Mouse (Mus musculus) hindbrain, embryonic 12.5 days (tissue): Measurements from ENCODE around the gene Rtn2. TPM values are rescaled to one million over a fixed set of nuclear protein-coding genes. Genes with fewer than 3 reads are reported as not detected.
A peak's percentile ranks its signal among the peaks of the same experiment; 100 is the strongest.

Source experiments
- ATAC-seq: fragments of 200-750 bp; cut with Nextera tagmentation; 2 replicates; pipeline ENCODE4 v1.8.0; 2017; ENCODE audit warnings: moderate TSS enrichment; ENCODE audit not compliant: low FRiP score
- H3K27ac ChIP-seq: fragments of 300-500 bp; sonication (generic); 2 replicates; pipeline ENCODE4 v1.5.1; 2016; ENCODE audit warnings: mild to moderate bottlenecking
- H3K27me3 ChIP-seq: fragments of 300-500 bp; sonication (generic); 2 replicates; pipeline ENCODE4 v1.6.1; 2016; ENCODE audit warnings: mild to moderate bottlenecking
- H3K36me3 ChIP-seq: fragments of 300-500 bp; sonication (generic); 2 replicates; pipeline ENCODE4 v1.6.1; 2016; ENCODE audit warnings: mild to moderate bottlenecking
- H3K4me1 ChIP-seq: fragments of 300-500 bp; sonication (generic); 2 replicates; pipeline ENCODE4 v1.6.1; 2016
- H3K4me2 ChIP-seq: fragments of 300-500 bp; sonication (generic); replicated peaks from 2 replicates; pipeline ENCODE4 v1.6.1; 2016; ENCODE audit warnings: mild to moderate bottlenecking
- H3K4me3 ChIP-seq: fragments of 300-500 bp; sonication (generic); 2 replicates; pipeline ENCODE4 v1.5.1; 2016; ENCODE audit warnings: mild to moderate bottlenecking
- H3K9ac ChIP-seq: fragments of 300-500 bp; sonication (generic); 2 replicates; pipeline ENCODE4 v1.6.1; 2016; ENCODE audit warnings: mild to moderate bottlenecking, moderate library complexity
- H3K9me3 ChIP-seq: fragments of 300-500 bp; sonication (generic); replicated peaks from 2 replicates; pipeline ENCODE4 v1.6.1; 2016; ENCODE audit warnings: mild to moderate bottlenecking
- WGBS: fragments of 180-500 bp; shearing (Covaris S2); methylation state at CpG from one replicate; pipeline ENCODE4 v1.1.7; 2016; 5-methylcytosine and 5-hydroxymethylcytosine counted together
- polyA plus RNA-seq: library from polyadenylated mRNA; unstranded; fragments of >200 nt; fragmentation: Nextera tagmentation; extraction: Ambion mirVana; gene quantifications from 2 replicates; pipeline ENCODE4 v1.2.1, GENCODE M21; 2016

Gene Rtn2
- polyA plus RNA-seq, 1 experiment from 2014 or later = 68.0 TPM

- H3K4me3 ChIP-seq = no peak overlapping the region
- H3K27ac ChIP-seq = no peak overlapping the region
- WGBS = 73% methylated on average over 2 of the region's 2 CpGs
- H3K4me1 ChIP-seq = peaks cover 18% of the 10 kb centered on the region
- H3K9ac ChIP-seq = 0 out of 2 replicates have a peak overlapping the region, but pooled peaks have one; percentile 10
- no peak for ATAC-seq
- no peak overlapping the region for H3K4me2 ChIP-seq
- no peaks in the 10 kb centered on the region for H3K36me3 ChIP-seq
- no peaks in the 10 kb centered on the region for H3K9me3 ChIP-seq
- H3K27me3 ChIP-seq = peaks cover 42% of the 10 kb centered on the region
Measured at GRCm38 (mm10) chr7:19318201-19318600, 35.8 kb downstream of the Rtn2 start.

GRCm38 (mm10) chr7:19318676-19319075, 36.3 kb downstream of the Rtn2 start:
- ATAC-seq = no peak
- 81% methylated on average over 7 of the region's 7 CpGs for WGBS
- H3K27ac ChIP-seq = no peak overlapping the region

GRCm38 (mm10) chr7:19319458-19319857, 37.0 kb downstream of the Rtn2 start:
- WGBS = 12% methylated on average over 9 of the region's 9 CpGs
- peak overlapping the region; percentile 49 for H3K4me3 ChIP-seq
- ATAC-seq = peak; percentile 78
- H3K9ac ChIP-seq = peak overlapping the region; percentile 56
- peaks cover 32% of the 10 kb centered on the region for H3K27me3 ChIP-seq
- no peak overlapping the region for H3K27ac ChIP-seq
- H3K4me1 ChIP-seq = peaks cover 18% of the 10 kb centered on the region
- peak overlapping the region; percentile 74 for H3K4me2 ChIP-seq
- no peaks in the 10 kb centered on the region for H3K9me3 ChIP-seq
- H3K36me3 ChIP-seq = no peaks in the 10 kb centered on the region

More at GRCm38 (mm10) chr7:19318676-19319075, 36.3 kb downstream of the Rtn2 start:
- Histone ChIP-seq H3K4me2 (no peak overlapping the region), H3K4me3 (no peak overlapping the region), H3K4me1 (peaks cover 18% of the 10 kb centered on the region), H3K27me3 (peaks cover 37% of the 10 kb centered on the region), H3K9ac (no peak overlapping the region), H3K9me3 (no peaks in the 10 kb centered on the region), H3K36me3 (no peaks in the 10 kb centered on the region)

DNA sequence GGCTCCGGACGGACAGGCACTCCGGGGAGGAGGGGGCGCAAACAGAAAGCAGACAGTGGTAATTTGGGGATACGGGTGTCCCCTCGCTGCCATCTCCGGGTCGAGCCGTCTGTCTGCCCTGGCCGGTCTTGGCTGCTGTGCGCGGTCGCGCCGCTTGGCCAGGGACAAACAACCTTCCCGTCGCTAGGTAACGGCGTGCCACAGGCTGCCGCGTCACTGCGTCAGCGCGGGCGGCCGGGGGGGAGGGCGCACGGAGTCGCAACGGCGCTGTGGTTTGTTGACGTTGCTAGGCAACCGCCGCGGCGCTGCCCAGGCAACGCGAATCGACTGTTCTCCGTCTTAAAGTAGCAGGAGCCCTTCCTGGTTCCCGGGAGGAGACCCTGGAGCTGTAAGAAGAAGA, 37.5 kb downstream of the Rtn2 start:
- H3K27ac ChIP-seq = no peak overlapping the region

GRCm38 (mm10) chr7:19320637-19321036, 38.2 kb downstream of the Rtn2 start:
- 47% methylated on average over 7 of the region's 7 CpGs for WGBS
- Histone ChIP-seq H3K36me3 (no peaks in the 10 kb centered on the region), H3K27me3 (peaks cover 24% of the 10 kb centered on the region), H3K4me3 (0 out of 2 replicates have a peak overlapping the region, but pooled peaks have one; percentile 49), H3K9me3 (no peaks in the 10 kb centered on the region), H3K27ac (no peak overlapping the region), H3K4me2 (peak overlapping the region; percentile 74), H3K9ac (no peak overlapping the region), H3K4me1 (peaks cover 19% of the 10 kb centered on the region)
- ATAC-seq = no peak

More for the DNA sequence above, 37.5 kb downstream of the Rtn2 start:
- ATAC-seq = peak; percentile 95
- Histone ChIP-seq H3K4me1 (peaks cover 18% of the 10 kb centered on the region), H3K4me3 (peak overlapping the region; percentile 49), H3K9me3 (no peaks in the 10 kb centered on the region), H3K4me2 (peak overlapping the region; percentile 74), H3K9ac (peak overlapping the region; percentile 56), H3K36me3 (no peaks in the 10 kb centered on the region), H3K27me3 (peaks cover 29% of the 10 kb centered on the region)
- under 1% methylated on average over 40 of the region's 41 CpGs for WGBS

- no peak overlapping the region for H3K27ac ChIP-seq
- H3K4me1 ChIP-seq = peaks cover 23% of the 10 kb centered on the region
- WGBS = 61% methylated on average over 5 of the region's 5 CpGs
- no peak for ATAC-seq
- H3K4me2 ChIP-seq = no peak overlapping the region
- no peak overlapping the region for H3K4me3 ChIP-seq
- peaks cover 24% of the 10 kb centered on the region for H3K27me3 ChIP-seq
- no peak overlapping the region for H3K9ac ChIP-seq
- no peaks in the 10 kb centered on the region for H3K36me3 ChIP-seq
- H3K9me3 ChIP-seq = no peaks in the 10 kb centered on the region
Measured at GRCm38 (mm10) chr7:19321464-19321863, 39.0 kb downstream of the Rtn2 start.

- H3K9ac ChIP-seq = no peak overlapping the region
- peaks cover 30% of the 10 kb centered on the region for H3K4me1 ChIP-seq
- WGBS = 52% methylated on average over 9 of the region's 9 CpGs
- H3K4me3 ChIP-seq = no peak overlapping the region
- ATAC-seq = no peak
- H3K27ac ChIP-seq = no peak overlapping the region
- no peaks in the 10 kb centered on the region for H3K9me3 ChIP-seq
- H3K27me3 ChIP-seq = peaks cover 19% of the 10 kb centered on the region; the same call in 1 of the 2 replicates
- no peak overlapping the region for H3K4me2 ChIP-seq
- H3K36me3 ChIP-seq = no peaks in the 10 kb centered on the region
Measured at GRCm38 (mm10) chr7:19322489-19322888, 40.1 kb downstream of the Rtn2 start.

- Histone ChIP-seq H3K27me3 (peaks cover 9% of the 10 kb centered on the region; the same call in 1 of the 2 replicates), H3K9ac (no peak overlapping the region), H3K27ac (no peak overlapping the region), H3K9me3 (no peaks in the 10 kb centered on the region), H3K4me2 (no peak overlapping the region), H3K4me3 (no peak overlapping the region), H3K36me3 (no peaks in the 10 kb centered on the region), H3K4me1 (peaks cover 29% of the 10 kb centered on the region)
- 87% methylated on average over 11 of the region's 11 CpGs for WGBS
- no peak for ATAC-seq
Measured at GRCm38 (mm10) chr7:19324221-19324620, 41.8 kb downstream of the Rtn2 start.

GRCm38 (mm10) chr7:19325262-19326199, 43.1 kb downstream of the Rtn2 start:
- H3K27ac ChIP-seq = no peak overlapping the region
- H3K27me3 ChIP-seq = peaks cover 5% of the 10 kb centered on the region; the same call in 1 of the 2 replicates
- WGBS = 79% methylated on average over 21 of the region's 21 CpGs
- H3K9ac ChIP-seq = no peak overlapping the region
- no peak overlapping the region for H3K4me3 ChIP-seq
- H3K4me2 ChIP-seq = peak overlapping the region; percentile 73
- H3K4me1 ChIP-seq = peaks cover 19% of the 10 kb centered on the region
- H3K9me3 ChIP-seq = no peaks in the 10 kb centered on the region
- no peaks in the 10 kb centered on the region for H3K36me3 ChIP-seq
- ATAC-seq = no peak

DNA sequence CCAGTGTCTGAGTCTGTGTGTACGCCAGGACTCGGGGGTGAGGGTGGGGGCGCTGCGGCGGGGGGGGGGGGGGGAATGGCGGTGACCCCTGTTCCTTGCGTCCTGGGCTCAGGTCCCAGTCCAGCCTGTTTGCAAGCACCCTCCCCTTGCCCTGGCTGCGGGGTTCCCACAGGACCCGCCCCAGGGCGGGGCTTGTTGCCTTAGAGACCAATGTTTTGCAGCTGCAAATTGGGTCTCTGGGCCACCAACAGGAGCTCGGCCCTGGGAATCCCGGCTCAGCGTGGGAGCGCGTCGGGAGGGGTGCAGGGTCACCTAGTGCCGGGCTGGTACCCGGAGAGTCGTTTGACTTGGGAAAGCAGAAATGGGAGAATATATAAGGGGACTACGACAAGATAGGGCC, 43.9 kb downstream of the Rtn2 start:
- peak overlapping the region; percentile 44; the same call in 1 of the 2 replicates for H3K9ac ChIP-seq
- under 1% methylated on average over 20 of the region's 20 CpGs for WGBS
- H3K4me3 ChIP-seq = peak overlapping the region; percentile 37
- H3K27me3 ChIP-seq = peaks cover 5% of the 10 kb centered on the region; the same call in 1 of the 2 replicates
- peaks cover 19% of the 10 kb centered on the region for H3K4me1 ChIP-seq
- peak overlapping the region; percentile 73 for H3K4me2 ChIP-seq
- H3K9me3 ChIP-seq = no peaks in the 10 kb centered on the region
- peak; percentile 70 for ATAC-seq
- H3K27ac ChIP-seq = peak overlapping the region; percentile 60
- H3K36me3 ChIP-seq = no peaks in the 10 kb centered on the region

DNA sequence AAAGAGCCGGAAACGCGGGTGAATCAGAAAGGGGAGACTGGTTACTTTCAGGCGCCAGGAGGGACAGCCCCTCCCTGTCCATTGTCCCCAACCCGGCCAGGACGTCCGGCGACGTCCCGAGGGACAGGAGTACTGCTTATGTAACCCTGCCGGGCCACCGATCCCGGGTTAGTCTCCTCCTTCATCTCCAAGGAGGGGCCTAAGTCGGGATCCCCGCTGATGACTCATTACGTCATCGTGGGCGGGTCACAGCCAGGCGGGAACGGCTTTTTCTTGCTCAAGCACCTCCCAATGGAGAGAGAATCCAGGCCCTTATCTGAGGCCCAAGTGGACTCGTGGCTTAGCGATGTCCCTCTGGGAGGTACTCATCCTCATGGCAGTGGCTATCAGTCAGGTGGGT, 44.7 kb downstream of the Rtn2 start:
- H3K9me3 ChIP-seq = no peaks in the 10 kb centered on the region
- H3K36me3 ChIP-seq = no peaks in the 10 kb centered on the region
- ATAC-seq = peak; percentile 53
- H3K4me2 ChIP-seq = peak overlapping the region; percentile 73
- H3K4me1 ChIP-seq = peaks cover 19% of the 10 kb centered on the region
- peaks cover 4% of the 10 kb centered on the region; the same call in 1 of the 2 replicates for H3K27me3 ChIP-seq
- whole genome bisulfite sequencing = under 1% methylated on average over 22 of the region's 22 CpGs
- peak overlapping the region; percentile 37 for H3K4me3 ChIP-seq
- 0 out of 2 replicates have a peak overlapping the region, but pooled peaks have one; percentile 60 for H3K27ac ChIP-seq
- H3K9ac ChIP-seq = peak overlapping the region; percentile 44

GRCm38 (mm10) chr7:19327782-19328181, 45.4 kb downstream of the Rtn2 start:
- 84% methylated on average over 5 of the region's 5 CpGs for WGBS
- Histone ChIP-seq H3K27me3 (peaks cover 3% of the 10 kb centered on the region; the same call in 1 of the 2 replicates), H3K9me3 (no peaks in the 10 kb centered on the region), H3K4me2 (0 out of 2 replicates have a peak overlapping the region, but pooled peaks have one; percentile 73), H3K4me3 (0 out of 2 replicates have a peak overlapping the region, but pooled peaks have one; percentile 37), H3K9ac (no peak overlapping the region), H3K27ac (no peak overlapping the region), H3K36me3 (no peaks in the 10 kb centered on the region), H3K4me1 (peaks cover 23% of the 10 kb centered on the region)
- no peak for ATAC-seq
